Comparison of ENCODE assay signal across 9 mouse cellular contexts in the genomic region with DNA sequence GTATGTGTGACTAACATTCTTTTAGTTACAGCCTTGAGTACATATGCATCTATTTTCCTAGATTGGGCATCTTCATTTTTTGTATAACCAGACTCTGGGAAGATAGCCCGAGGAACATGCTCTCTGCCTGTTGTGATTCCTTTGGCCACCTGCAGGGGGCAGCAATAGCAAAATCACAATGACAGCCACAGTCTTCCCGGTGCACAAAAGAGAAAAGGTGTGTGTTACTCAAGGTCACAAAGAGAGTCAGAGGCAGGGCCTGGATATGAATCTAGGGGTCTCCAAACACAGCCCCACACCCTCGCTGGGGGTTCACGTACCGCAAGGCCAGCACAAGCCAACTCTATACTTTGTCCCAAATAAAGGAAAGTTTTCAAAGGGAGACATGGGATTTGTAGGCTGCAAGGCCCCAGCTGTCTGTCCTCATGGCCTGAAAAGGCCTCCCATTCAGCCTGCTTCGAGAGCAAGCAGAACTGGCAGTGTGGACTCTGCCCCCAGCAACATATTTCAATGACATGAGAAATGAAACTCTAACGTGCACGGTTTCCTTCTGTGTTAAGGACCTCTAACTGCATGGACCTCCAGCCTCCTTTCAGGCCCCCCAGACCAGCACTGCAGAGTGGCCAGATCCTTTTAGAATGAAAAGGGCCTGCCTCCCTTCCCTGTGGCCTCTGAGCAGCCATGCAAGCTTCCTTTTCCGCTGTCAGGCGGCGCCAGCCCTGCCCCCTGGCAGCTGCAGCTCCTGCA. TPM values are rescaled to one million over a fixed set of nuclear protein-coding genes. Genes with fewer than 3 reads are reported as not detected.
DNase-seq lines count a peak whose midpoint lies in the region; ATAC-seq and TF ChIP-seq lines count a peak whose summit lies in the region.
"Had no signal": no experiment of that assay in that cellular context is flagged by ENCODE, and none has a peak within 500 bp of the region (broad histone marks: within the 10 kb centered on the region; RNA-seq: fewer than 3 reads in every experiment).

No protein-coding gene starts in this region.

- DNase-seq in liver, result peak; percentile 39
- no peak for DNase-seq in liver, embryonic 11.5 days (ENCODE audit: low spot score)
- peak; percentile 53 to 55 for DNase-seq in cerebellum, adult 2 months
- peak; percentile 54 for DNase-seq in forebrain, postnatal 0 days
- peak; percentile 20 for DNase-seq in liver, adult 2 months (ENCODE audit: extremely low read depth, low read depth, low spot score)
- no peak for DNase-seq in neural tube, embryonic 11.5 days (ENCODE audit: low spot score)
- DNase-seq in stomach, postnatal 0 days (ENCODE audit: low spot score), result peak; percentile 56

- no peak for TF ChIP-seq EP300 in stomach, postnatal 0 days (optimal IDR thresholded peaks at IDR 0.05)

- no peaks in the 10 kb centered on the region for H3K9me3 ChIP-seq in liver, embryonic 11.5 days (ENCODE audit: control insufficient read depth, low read length)
- H3K9me3 ChIP-seq in forebrain, postnatal 0 days (ENCODE audit: low read length), result no peaks in the 10 kb centered on the region
- H3K9me3 ChIP-seq in intestine, embryonic 15.5 days, result no peaks in the 10 kb centered on the region
- H3K9me3 ChIP-seq in neural tube, embryonic 11.5 days (ENCODE audit: control insufficient read depth, low read length), result no peaks in the 10 kb centered on the region
- no peaks in the 10 kb centered on the region for H3K9me3 ChIP-seq in stomach, postnatal 0 days (ENCODE audit: control insufficient read depth, low read length)

- H3K79me2 ChIP-seq in liver, adult 2 months (ENCODE audit: control insufficient read depth, insufficient read depth, low read length), result no peaks in the 10 kb centered on the region

- TF ChIP-seq POLR2A in cerebellum, adult 2 months (IDR thresholded peaks at IDR 0.05; ENCODE audit: borderline replicate concordance, insufficient read depth, low read length), result no peak
- TF ChIP-seq POLR2A in liver, adult 2 months (IDR thresholded peaks at IDR 0.05; ENCODE audit: extremely low read depth, insufficient read depth, low read length), result no peak

- no peak overlapping the region for H3K4me2 ChIP-seq in liver, embryonic 11.5 days
- no peak overlapping the region for H3K4me2 ChIP-seq in forebrain, postnatal 0 days (ENCODE audit: low read depth)
- peak overlapping the region; percentile 27 for H3K4me2 ChIP-seq in intestine, embryonic 15.5 days (replicated peaks)
- no peak overlapping the region for H3K4me2 ChIP-seq in neural tube, embryonic 11.5 days (ENCODE audit: low read depth)
- no peak overlapping the region; the same call in 1 of the 2 replicates for H3K4me2 ChIP-seq in stomach, postnatal 0 days (replicated peaks; ENCODE audit: low read depth)

- no peaks in the 10 kb centered on the region for H3K27me3 ChIP-seq in liver, embryonic 11.5 days (replicated peaks; ENCODE audit: control insufficient read depth, insufficient read depth, low read length)
- H3K27me3 ChIP-seq in cerebellum, adult 2 months (ENCODE audit: control insufficient read depth, insufficient read depth, low read length), result no peaks in the 10 kb centered on the region
- H3K27me3 ChIP-seq in forebrain, postnatal 0 days (ENCODE audit: insufficient read depth, low read length), result no peaks in the 10 kb centered on the region
- no peaks in the 10 kb centered on the region for H3K27me3 ChIP-seq in intestine, embryonic 15.5 days (replicated peaks)
- no peaks in the 10 kb centered on the region for H3K27me3 ChIP-seq in liver, adult 2 months (ENCODE audit: control insufficient read depth, insufficient read depth, low read length)
- H3K27me3 ChIP-seq in neural tube, embryonic 11.5 days (ENCODE audit: control insufficient read depth, insufficient read depth, low read length), result no peaks in the 10 kb centered on the region
- H3K27me3 ChIP-seq in stomach, postnatal 0 days (ENCODE audit: control insufficient read depth, insufficient read depth, low read length), result no peaks in the 10 kb centered on the region

- H3K9ac ChIP-seq in liver, embryonic 11.5 days (ENCODE audit: low read depth, low read length), result no peak overlapping the region
- H3K9ac ChIP-seq in forebrain, postnatal 0 days, result no peak overlapping the region
- no peak overlapping the region for H3K9ac ChIP-seq in intestine, embryonic 15.5 days
- H3K9ac ChIP-seq in liver, adult 2 months (ENCODE audit: low read depth, low read length), result no peak overlapping the region
- 0 out of 2 replicates have a peak overlapping the region, but pooled peaks have one; percentile 3 for H3K9ac ChIP-seq in neural tube, embryonic 11.5 days (ENCODE audit: low read length)
- H3K9ac ChIP-seq in stomach, postnatal 0 days (ENCODE audit: low read length), result no peak overlapping the region

- 45% methylated on average over 11 of the region's 11 CpGs for WGBS in liver, embryonic 11.5 days
- 48% methylated on average over 11 of the region's 11 CpGs for WGBS in cerebellum, adult 2 months
- 39% methylated on average over 11 of the region's 11 CpGs for WGBS in forebrain, postnatal 0 days
- 26% methylated on average over 11 of the region's 11 CpGs for whole genome bisulfite sequencing in intestine, embryonic 15.5 days
- WGBS in liver, adult 2 months, result 47% methylated on average over 11 of the region's 11 CpGs
- WGBS in neural tube, embryonic 11.5 days, result 29% methylated on average over 11 of the region's 11 CpGs
- 28% methylated on average over 11 of the region's 11 CpGs for WGBS in stomach, postnatal 0 days

- no peak overlapping the region; the same call in 1 of the 2 replicates for H3K27ac ChIP-seq in liver, embryonic 11.5 days (ENCODE audit: low read depth, low read length)
- H3K27ac ChIP-seq in cerebellum, adult 2 months (ENCODE audit: insufficient read depth, low read length), result no peak overlapping the region
- no peak overlapping the region for H3K27ac ChIP-seq in forebrain, postnatal 0 days (ENCODE audit: low read depth, low read length)
- H3K27ac ChIP-seq in intestine, embryonic 15.5 days, result peak overlapping the region; percentile 58
- H3K27ac ChIP-seq in liver, adult 2 months (replicated peaks; ENCODE audit: insufficient read depth, low read depth, low read length), result no peak overlapping the region
- H3K27ac ChIP-seq in neural tube, embryonic 11.5 days (ENCODE audit: low read depth, low read length), result peak overlapping the region; percentile 35; the same call in 1 of the 2 replicates
- no peak overlapping the region for H3K27ac ChIP-seq in stomach, postnatal 0 days (replicated peaks)
- H3K27ac ChIP-seq: macrophage had no signal

- no peaks in the 10 kb centered on the region for H3K4me1 ChIP-seq in liver, embryonic 11.5 days (replicated peaks; ENCODE audit: control insufficient read depth, insufficient read depth, low read length)
- H3K4me1 ChIP-seq in cerebellum, adult 2 months (ENCODE audit: control insufficient read depth, insufficient read depth, low read length), result no peaks in the 10 kb centered on the region
- H3K4me1 ChIP-seq in forebrain, postnatal 0 days (ENCODE audit: insufficient read depth), result no peaks in the 10 kb centered on the region
- peaks cover 10% of the 10 kb centered on the region for H3K4me1 ChIP-seq in intestine, embryonic 15.5 days (replicated peaks)
- H3K4me1 ChIP-seq in liver, adult 2 months (ENCODE audit: control insufficient read depth, insufficient read depth, low read length), result no peaks in the 10 kb centered on the region
- peaks cover 9% of the 10 kb centered on the region for H3K4me1 ChIP-seq in neural tube, embryonic 11.5 days (ENCODE audit: control insufficient read depth, insufficient read depth, low read length)
- no peaks in the 10 kb centered on the region for H3K4me1 ChIP-seq in stomach, postnatal 0 days (replicated peaks; ENCODE audit: control insufficient read depth, insufficient read depth)

- TF ChIP-seq CTCF in cerebellum, adult 2 months (IDR thresholded peaks at IDR 0.05; ENCODE audit: borderline replicate concordance, insufficient read depth, low read depth, low read length), result peak; percentile 75
- peak; percentile 81 for TF ChIP-seq CTCF in forebrain, postnatal 0 days (IDR thresholded peaks at IDR 0.05; ENCODE audit: low read depth)
- TF ChIP-seq CTCF in liver, adult 2 months (IDR thresholded peaks at IDR 0.05; ENCODE audit: low read depth, low read length), result peak; percentile 75
- TF ChIP-seq CTCF in stomach, postnatal 0 days (IDR thresholded peaks at IDR 0.05; ENCODE audit: low read depth), result peak; percentile 88

- H3K4me3 ChIP-seq in liver, embryonic 11.5 days (ENCODE audit: low read depth, low read length), result no peak overlapping the region
- H3K4me3 ChIP-seq in cerebellum, adult 2 months (replicated peaks; ENCODE audit: insufficient read depth, low read depth, low read length), result no peak overlapping the region
- H3K4me3 ChIP-seq in forebrain, postnatal 0 days (ENCODE audit: low read depth, low read length), result no peak overlapping the region
- no peak overlapping the region for H3K4me3 ChIP-seq in intestine, embryonic 15.5 days (replicated peaks)
- no peak overlapping the region for H3K4me3 ChIP-seq in liver, adult 2 months (ENCODE audit: insufficient read depth, low read depth, low read length)
- H3K4me3 ChIP-seq in neural tube, embryonic 11.5 days (ENCODE audit: low read depth, low read length), result no peak overlapping the region
- no peak overlapping the region for H3K4me3 ChIP-seq in stomach, postnatal 0 days (ENCODE audit: low read depth, low read length)

- no peaks in the 10 kb centered on the region for H3K36me3 ChIP-seq in liver, embryonic 11.5 days (ENCODE audit: control insufficient read depth, insufficient read depth, low read length)
- H3K36me3 ChIP-seq in forebrain, postnatal 0 days (ENCODE audit: insufficient read depth), result no peaks in the 10 kb centered on the region
- H3K36me3 ChIP-seq in intestine, embryonic 15.5 days, result no peaks in the 10 kb centered on the region
- H3K36me3 ChIP-seq in liver, adult 2 months (ENCODE audit: control insufficient read depth, insufficient read depth, low read length), result no peaks in the 10 kb centered on the region
- no peaks in the 10 kb centered on the region for H3K36me3 ChIP-seq in neural tube, embryonic 11.5 days (ENCODE audit: control insufficient read depth, insufficient read depth, low read length)
- no peaks in the 10 kb centered on the region for H3K36me3 ChIP-seq in stomach, postnatal 0 days (ENCODE audit: control insufficient read depth, insufficient read depth, low read length)

- no peak for ATAC-seq in liver, embryonic 11.5 days (replicated peaks; ENCODE audit: low FRiP score)
- peak; percentile 59; the same call in 1 of the 2 replicates for ATAC-seq in forebrain, postnatal 0 days
- ATAC-seq in intestine, embryonic 15.5 days, result peak; percentile 80
- peak; percentile 51; the same call in 1 of the 2 replicates for ATAC-seq in neural tube, embryonic 11.5 days (ENCODE audit: insufficient read depth, low FRiP score, low TSS enrichment)
- peak; percentile 47; the same call in 1 of the 2 replicates for ATAC-seq in stomach, postnatal 0 days (ENCODE audit: low FRiP score, low TSS enrichment)

RNA-seq across cellular contexts. Expression of gene Whrn, which starts 15.5 kb away (rescaled TPM):
- polyA plus RNA-seq in liver, embryonic 11.5 days (2014; fragmentation: Nextera tagmentation; extraction: Ambion mirVana), result 2.0 and 2.4 TPM in 2 replicates
- polyA plus RNA-seq in cerebellum, adult 2 months (2012; rRNA removed), result 91.9 and 101 TPM in 2 replicates
- total RNA-seq in forebrain, postnatal 0 days (2014; rRNA removed), result 9.8 and 13.0 TPM in 2 replicates
- polyA plus RNA-seq in forebrain, postnatal 0 days (2015; fragmentation: Nextera tagmentation; extraction: Ambion mirVana), result 2.6 and 3.8 TPM in 2 replicates
- 4.0 and 4.6 TPM in 2 replicates for polyA plus RNA-seq in intestine, embryonic 15.5 days (2015; fragmentation: Nextera tagmentation; extraction: Ambion mirVana)
- total RNA-seq in liver, adult 2 months (2014; rRNA removed), result 0.20 and 0.37 TPM in 2 replicates
- polyA plus RNA-seq in liver, adult 2 months (2012; rRNA removed), result 0.87 and 0.89 TPM in 2 replicates
- 8.0 and 10.5 TPM in 2 replicates for polyA plus RNA-seq in neural tube, embryonic 11.5 days (2014; fragmentation: Nextera tagmentation; extraction: Ambion mirVana)
- 1.2 and 2.0 TPM in 2 replicates for polyA plus RNA-seq in stomach, postnatal 0 days (2015; fragmentation: Nextera tagmentation; extraction: Ambion mirVana)

Comparison
In these comparisons a context has a peak if more than half of its experiments do, and no peak if none do; other contexts are left out.
1. DNase-seq: peak in liver (single experiment), cerebellum, adult 2 months (2 of 2), forebrain, postnatal 0 days (single experiment), liver, adult 2 months (single experiment) and stomach, postnatal 0 days (single experiment); none in liver, embryonic 11.5 days (single experiment) and neural tube, embryonic 11.5 days (single experiment).
2. H3K27ac ChIP-seq: peak in intestine, embryonic 15.5 days (single experiment) and neural tube, embryonic 11.5 days (single experiment); none in liver, embryonic 11.5 days (single experiment), cerebellum, adult 2 months (single experiment), forebrain, postnatal 0 days (single experiment), liver, adult 2 months (single experiment) and stomach, postnatal 0 days (single experiment).
3. Peak in every context shown above with its lines, with median percentiles within 50 percentile points of each other: CTCF ChIP-seq.